Mouse (Mus musculus): Measurements from ENCODE around the gene Cldn1.

- TF ChIP-seq CTCF (IDR thresholded peaks at IDR 0.05; ENCODE audit: low read depth, low read length) = no peak
- TF ChIP-seq POLR2A (IDR thresholded peaks at IDR 0.05; ENCODE audit: extremely low read depth, insufficient read depth, low read length) = no peak
Measured at GRCm38 (mm10) chr16:26384112-26384649, 12.5 kb upstream of the Cldn1 start.

Measured in liver, adult 2 months (tissue).